Comparison of ENCODE assay signal across 8 mouse cellular contexts in genomic region chr4:31823574-31824348, GRCm38 (mm10).
DNase-seq lines count a peak whose midpoint lies in the region; ATAC-seq lines count a peak whose summit lies in the region.

No protein-coding gene starts in this region.

- WGBS in embryonic facial prominence, embryonic 13.5 days = 32% methylated on average over 19 of the region's 19 CpGs

- H3K4me3 ChIP-seq in embryonic facial prominence, embryonic 13.5 days = peak overlapping the region; percentile 34

- no peaks in the 10 kb centered on the region for H3K9me3 ChIP-seq in embryonic facial prominence, embryonic 13.5 days

- peak; percentile 33 for DNase-seq in ovary, postnatal 36 days (ENCODE audit: low spot score)
- DNase-seq in ovary, postnatal 14 days (ENCODE audit: low spot score) = no peak
- peak; percentile 14 for DNase-seq in kidney, adult 11 months
- peak; percentile 15 for DNase-seq in lung, postnatal 36 days
- DNase-seq in thymus, adult 18-20 months = peak; percentile 13 to 32
- no peak for DNase-seq in adrenal gland, adult (ENCODE audit: inconsistent age in 2 of 2, low spot score in 1 of 2)
- DNase-seq in frontal cortex, postnatal 36 days (ENCODE audit: low spot score in 2 of 2) = no peak

- H3K27ac ChIP-seq in embryonic facial prominence, embryonic 13.5 days = no peak overlapping the region

- peak overlapping the region; percentile 66 for H3K4me2 ChIP-seq in embryonic facial prominence, embryonic 13.5 days

- peaks cover 18% of the 10 kb centered on the region for H3K4me1 ChIP-seq in embryonic facial prominence, embryonic 13.5 days

- H3K9ac ChIP-seq in embryonic facial prominence, embryonic 13.5 days = 0 out of 2 replicates have a peak overlapping the region, but pooled peaks have one; percentile 47

- no peaks in the 10 kb centered on the region for H3K36me3 ChIP-seq in embryonic facial prominence, embryonic 13.5 days

- H3K27me3 ChIP-seq in embryonic facial prominence, embryonic 13.5 days = no peaks in the 10 kb centered on the region

- no peak for ATAC-seq in embryonic facial prominence, embryonic 13.5 days (ENCODE audit: insufficient number of reproducible peaks, insufficient read depth, low FRiP score, low TSS enrichment, low read depth)

Comparison
In these comparisons a context has a peak if more than half of its experiments do, and no peak if none do; other contexts are left out.
1. DNase-seq: peak in ovary, postnatal 36 days (single experiment), kidney, adult 11 months (single experiment), lung, postnatal 36 days (single experiment) and thymus, adult 18-20 months (2 of 2); none in ovary, postnatal 14 days (single experiment), adrenal gland, adult (0 of 2) and frontal cortex, postnatal 36 days (0 of 2).